Mouse (Mus musculus): Measurements from ENCODE around the gene Ulk4.

GRCm38 (mm10) chr9:121107101-121107500, 169.9 kb downstream of the Ulk4 start:
- TF ChIP-seq CTCF (IDR thresholded peaks at IDR 0.05) (no peak), EP300 (IDR thresholded peaks at IDR 0.05; ENCODE audit: insufficient read depth, low read depth, low read length) (no peak)
